Mouse (Mus musculus) regulatory T cell (primary cell): ENCODE measurements around the gene Rfc2.

ENCODE experiments used
- in situ Hi-C: fragments of 300-600 bp; cut with MboI, MseI; formaldehyde crosslinking; loops from one replicate; pipeline ENCODE4 v1.15.1; 2025; ENCODE audit warnings: high pct_unique_total_duplicates

Gene Rfc2

DNA sequence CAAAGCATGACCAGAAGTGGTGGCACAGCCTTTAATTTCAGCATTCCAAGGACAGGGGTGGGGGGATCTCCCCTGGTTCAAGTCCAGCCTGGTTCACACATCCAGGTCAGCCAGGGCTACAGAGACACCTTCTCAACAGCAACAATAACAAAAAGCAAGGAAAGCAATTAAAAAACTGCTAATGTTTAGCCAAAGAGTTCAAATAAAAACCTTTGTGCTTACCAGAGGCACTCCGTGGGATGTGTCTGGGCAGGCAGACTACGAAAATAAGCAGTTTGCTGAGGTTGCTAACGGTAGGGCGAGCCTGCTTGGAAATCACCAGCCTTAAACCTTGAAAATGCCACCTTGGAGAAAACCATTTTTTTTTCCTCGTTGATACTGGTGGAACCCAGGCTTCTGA is at the start of gene Rfc2:
Rfc2 (plus strand) TSS at position 221 of the 400 bp plus-strand sequence.
- in situ Hi-C loops = no loop called here

DNA sequence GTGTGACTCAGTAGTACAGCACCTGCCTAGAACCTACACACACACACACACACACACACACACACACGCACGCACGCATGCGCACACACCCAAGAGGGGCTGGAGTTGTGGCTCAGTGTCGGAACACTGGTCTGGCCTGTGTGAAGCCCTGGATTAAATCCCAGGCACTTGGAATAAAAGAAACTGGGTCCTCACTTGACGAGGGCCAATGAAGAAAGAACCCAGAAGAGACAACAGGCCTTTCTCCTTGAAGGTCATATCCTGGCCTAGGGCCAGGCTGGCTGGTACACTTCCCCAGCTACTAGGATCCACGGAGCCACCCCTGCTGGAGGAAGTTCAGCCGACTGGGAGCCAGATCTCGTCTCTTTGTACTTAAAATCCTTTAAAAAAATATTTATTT is 49.6 kb upstream of the Rfc2 start:
- in situ Hi-C loops = no loop called here

DNA sequence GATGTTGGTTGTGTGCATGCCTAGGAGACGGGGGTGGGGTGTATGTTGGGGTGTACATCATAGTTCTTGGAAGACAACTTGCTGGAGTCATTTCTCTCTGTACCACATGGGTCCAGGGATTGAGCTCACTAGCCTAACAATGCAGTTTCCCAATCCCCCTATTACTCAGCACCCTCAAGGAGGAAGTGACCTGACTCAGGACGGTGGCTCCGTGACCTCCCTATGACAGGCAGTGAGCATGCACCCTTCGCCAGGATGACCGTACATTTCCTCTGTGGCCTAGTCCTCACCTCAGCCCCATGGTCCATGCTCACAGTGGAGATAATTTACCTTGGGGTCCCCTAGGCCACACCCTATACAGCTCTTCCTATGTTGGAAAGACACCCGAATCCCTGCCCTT is 48.7 kb upstream of the Rfc2 start:
- in situ Hi-C loops = no loop called here

DNA sequence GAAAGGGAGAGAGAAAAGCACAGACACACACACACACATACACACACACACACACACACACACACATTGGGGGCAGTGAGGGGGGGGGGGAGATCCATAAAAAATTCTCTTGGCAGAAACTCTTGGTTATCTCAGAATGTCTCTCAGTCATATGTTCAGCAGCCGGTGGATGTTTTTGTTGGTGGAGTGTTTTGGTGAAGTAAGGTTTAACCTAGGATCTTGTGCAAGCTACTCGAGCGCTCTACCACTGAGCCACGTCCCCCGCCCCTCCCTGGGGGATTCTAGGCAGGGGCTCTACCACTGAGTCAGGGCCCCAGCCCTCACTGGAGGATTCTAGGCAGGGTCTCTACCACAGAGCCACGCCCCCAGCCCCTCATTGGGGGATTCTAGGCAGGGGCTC is 45.1 kb upstream of the Rfc2 start:
- in situ Hi-C loops = no loop called here

DNA sequence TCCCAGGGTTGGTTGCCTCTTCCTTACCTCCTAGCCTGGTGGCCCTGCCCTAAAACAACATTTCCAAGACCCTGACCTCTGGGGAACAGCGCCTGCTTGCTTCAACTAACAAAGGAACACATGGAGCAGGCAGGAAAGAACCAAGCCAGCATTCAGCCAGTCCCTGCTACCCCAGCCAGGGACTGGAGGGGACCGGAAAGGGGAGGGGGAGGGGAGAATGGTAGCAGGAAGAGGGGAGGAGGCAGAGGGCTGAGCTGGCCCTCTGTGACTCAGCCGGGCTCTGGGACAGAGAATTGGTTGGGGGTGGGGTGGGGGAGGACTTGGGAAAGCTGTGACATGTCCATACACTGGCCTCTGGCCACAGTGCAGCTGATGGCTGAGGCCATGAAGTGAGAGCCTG is 41.3 kb upstream of the Rfc2 start:
- in situ Hi-C loops = no loop called here

DNA sequence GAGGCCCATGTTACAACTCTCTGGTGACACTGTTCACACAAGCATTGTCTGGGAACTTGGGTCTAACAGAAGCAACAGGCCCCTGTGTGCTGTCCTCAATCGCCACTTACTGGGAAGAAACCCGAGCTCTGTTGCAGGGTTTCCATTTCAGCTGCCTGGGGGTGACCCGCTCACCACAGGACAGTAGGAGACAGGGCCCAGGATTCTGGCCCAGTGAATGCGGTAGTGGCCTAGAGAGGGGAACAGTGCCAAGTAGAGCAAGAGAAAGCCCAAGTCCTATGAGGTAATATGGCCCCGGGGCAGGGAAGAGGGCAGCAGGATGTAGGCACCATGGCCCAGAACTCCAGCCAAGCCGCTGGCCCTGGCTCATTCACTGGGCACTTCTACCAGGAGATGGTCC is 40.3 kb upstream of the Rfc2 start:
- in situ Hi-C loops = no loop called here

DNA sequence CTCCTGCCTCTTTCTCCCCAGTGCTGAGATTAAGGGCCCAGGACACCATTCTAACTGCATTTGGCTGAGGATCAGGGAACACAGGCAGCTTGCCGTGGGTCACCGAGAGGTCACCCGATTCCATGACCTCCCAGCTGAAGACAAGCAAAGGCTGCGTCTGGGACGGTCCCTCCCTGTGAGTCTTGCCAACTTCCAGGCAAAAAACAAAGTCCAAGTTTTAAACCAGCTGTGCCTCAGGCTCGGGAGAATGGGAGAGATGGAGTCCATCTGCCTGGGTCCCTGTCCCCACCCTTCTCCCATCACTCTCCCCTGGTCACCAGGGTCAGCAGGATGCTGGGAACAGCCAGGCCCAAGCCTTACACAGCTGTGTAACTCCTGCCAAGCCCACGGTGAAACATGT is 39.5 kb upstream of the Rfc2 start:
- in situ Hi-C loops = no loop called here

DNA sequence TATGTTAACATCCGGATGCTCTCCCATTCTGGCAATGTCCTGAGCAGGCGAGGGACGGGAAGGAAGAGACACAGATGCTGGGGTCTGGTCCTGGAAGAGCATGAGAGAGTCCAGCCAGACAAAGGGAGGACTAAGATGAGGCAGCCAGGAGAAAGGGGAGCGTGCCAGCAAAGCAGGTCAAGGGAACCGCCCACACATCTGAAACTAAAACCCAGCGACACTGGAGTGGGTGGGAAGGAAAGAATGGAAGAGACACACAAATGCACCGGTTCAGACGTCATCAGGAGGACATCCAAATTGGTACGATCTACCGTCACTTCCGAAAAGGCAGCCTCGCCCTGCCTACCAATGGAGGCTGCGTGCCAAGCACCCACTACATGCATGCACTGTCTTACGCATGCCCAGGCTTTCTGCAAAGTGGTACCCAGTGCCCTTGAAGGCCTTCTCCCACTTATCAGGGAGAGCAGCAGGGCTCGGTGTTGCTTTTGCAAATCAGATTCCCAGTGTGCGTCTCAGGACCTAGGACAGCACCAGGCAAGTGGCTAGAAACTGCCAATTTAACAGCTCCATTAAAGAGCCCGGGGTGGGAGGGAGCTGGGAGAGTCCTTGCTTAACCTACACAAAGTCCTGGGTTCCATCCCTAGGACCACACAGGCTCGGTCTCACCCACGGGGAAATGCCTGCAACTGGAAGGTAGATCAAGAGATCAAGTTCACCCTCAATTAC is 36.5 kb upstream of the Rfc2 start:
- in situ Hi-C loops = no loop called here

DNA sequence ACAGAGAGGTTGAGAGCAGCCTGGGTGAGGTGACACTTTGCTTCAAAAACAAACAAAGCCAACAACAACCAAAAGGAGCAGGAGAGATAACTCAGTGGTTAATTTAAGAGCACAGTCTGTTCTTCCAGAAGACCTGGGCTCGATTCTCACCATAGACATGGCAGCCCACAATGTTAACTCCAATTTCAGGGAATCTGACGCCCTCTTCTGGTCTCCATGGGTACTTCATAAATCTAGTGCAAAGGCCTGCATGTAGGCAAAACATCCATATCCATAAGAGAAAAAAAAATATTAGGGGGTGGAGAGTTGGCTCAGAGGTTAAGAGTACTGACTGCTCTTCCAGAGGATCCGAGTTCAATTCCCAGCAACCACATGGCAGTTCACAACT is 35.9 kb upstream of the Rfc2 start:
- in situ Hi-C loops = no loop called here

DNA sequence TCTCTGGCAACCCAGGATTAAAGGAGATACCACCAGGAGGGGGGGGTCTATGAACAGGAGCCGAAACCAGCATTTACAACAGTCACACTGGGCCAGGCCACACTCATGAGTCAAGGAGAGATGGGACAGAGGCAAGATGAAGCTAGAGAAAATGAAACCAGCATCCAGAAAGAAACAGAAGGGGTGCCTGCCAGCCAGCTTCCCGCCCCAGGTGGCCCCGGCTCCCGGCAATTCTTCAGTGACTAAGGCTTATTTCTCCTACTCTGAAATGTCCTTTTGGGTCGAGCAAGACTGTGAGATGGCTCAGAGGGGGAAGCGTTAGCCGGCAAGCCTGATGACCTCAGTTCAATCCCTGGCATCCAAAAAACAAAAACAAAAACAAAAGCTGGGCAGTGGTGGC is 34.4 kb upstream of the Rfc2 start:
- in situ Hi-C loops = no loop called here

DNA sequence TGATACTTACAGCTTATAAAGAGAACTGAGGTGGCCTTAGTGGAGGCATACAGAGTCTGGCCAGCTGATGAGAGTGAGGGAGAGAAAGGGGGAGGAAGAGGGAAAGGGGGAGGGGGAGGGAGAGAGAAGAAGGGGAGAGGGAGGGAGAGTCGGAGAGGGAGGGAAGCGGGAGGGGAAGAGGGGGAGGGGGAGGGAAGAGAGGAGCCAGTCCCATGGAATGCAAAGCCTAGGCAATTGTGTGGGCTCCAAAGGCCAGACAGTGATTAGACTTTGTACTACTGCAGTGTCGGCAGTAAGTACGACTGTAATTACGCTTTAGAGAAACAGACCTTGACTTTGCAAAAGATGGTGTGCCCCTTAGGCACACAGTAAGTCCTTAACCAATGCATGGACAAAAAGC is 32.9 kb upstream of the Rfc2 start:
- in situ Hi-C loops = no loop called here

DNA sequence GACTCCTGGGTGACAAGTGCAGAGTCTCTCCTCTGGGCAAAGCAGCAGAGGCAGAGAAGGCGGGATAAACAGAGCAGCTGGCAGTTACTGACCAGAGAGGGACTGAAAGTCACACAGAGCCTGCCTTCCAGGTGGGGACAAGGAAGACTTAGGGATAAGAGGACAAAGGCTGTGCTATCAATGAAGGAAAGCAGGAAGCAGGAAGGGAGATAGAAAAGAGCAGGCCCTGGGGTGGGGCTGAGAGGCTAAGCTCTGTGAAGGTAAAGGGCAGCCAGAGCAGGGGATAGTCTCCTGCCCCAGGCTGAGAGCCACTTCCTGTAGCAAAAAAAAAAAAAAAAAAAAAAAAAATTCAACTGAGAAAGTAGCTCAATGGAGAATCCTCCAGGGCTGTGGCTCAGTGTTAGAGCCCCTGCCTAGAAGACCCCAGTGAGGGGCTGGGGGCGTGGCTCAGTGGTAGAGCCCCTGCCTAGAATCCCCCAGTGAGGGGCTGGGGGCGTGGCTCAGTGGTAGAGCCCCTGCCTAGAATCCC is 31.5 kb upstream of the Rfc2 start:
- in situ Hi-C loops = no loop called here

DNA sequence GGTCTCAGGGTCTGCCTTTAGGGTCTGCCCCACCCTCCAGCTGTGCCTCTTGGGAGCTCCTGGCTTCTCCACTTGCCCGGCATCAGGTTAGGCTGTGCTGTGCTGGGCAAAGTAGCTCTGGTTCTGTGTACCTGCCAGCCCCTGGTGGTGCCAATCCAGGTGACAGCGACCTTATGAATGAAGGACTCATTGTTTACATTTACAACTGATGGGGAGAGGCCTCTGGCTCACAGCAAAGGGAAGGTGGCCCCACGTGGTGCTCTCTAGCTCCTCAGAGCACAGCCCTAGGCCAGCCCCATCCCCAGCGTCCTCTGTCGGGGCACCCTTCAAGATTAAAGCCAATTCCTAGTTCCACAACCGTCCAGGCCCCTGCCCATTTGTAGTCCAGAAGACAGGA is 30.3 kb upstream of the Rfc2 start:
- in situ Hi-C loops = no loop called here

DNA sequence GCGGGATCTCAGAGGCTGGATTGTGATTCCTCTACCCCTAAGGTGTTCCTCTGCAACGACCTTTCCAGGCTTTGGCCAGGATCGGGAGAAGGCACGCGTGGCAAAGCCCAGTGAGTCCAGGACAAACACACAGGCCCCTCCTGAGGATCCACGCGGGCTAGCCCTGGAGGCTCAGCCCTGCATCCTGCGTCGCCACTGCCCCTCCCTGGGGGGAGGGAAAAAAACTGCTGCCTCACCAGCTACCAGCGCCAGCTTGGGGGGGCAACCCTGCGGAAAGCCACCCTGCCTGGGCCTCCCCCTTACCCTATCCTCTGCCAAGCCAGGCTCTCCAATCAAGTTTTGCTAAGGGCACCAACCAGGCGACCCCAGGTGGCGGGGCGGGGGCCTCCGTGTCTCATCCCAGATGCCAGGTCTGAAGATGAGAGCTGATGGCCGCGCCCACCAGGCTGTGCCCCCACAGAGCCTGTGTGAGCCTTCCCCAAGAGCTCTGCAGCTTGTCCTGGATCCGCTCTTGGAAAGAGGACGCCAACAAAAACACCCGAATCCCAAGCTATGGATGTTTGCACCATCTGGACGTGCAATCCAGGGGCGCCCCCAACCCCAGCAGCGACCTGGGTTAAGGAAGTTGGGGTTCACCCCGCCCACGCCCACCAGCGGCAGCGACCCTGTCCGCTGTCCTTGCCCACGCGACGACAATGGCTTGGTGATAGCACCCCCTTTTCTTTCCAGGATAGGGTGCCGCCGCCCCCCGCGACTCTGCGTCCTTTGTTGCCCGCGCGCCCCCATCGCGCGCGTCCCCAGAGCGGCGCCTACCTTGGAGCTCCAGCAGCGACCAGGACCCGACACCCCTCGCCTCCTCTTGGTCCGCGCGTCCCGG is 29.7 kb upstream of the Rfc2 start:
- in situ Hi-C loops = no loop called here

DNA sequence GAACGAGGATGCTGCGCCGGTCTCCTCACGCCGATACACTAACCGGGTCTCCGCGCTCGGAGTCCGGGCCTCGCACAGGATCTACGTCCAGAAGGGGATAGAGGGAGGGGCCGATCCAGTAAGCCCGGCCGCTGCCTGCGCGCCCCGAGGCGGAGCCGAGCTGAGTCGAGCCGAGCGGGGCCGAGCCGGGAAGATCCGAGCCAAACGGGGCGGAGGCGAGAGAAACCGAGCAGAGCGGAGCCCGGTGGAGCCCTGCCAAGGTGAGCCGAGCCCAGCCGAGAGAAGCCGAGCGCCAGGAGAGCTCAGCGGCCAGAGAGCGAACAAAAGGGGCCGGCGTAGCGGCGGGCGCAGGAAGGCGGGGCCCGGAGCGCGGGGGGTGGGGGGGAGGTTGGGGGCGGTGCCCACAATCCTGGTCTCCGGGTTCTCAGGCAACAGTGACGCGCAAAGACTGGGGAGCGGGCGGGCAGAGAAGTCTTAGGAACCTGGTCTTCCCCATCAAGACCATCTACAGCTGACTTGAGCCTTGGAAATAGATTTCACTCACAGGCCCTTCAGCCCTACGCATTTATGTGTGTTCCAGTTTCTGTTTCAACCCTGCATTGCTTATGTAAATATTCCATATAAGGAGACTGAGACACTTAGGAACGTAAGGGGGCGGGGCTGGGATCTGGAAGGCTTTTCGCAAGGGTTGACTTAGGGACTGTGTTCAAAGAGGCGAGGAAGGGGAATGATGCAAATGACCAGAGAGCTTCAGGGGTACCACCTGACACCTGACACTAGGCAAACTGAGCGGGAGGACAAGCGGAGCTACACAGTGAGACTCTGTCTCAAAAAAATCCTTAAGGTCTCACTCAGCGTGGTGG is 28.8 kb upstream of the Rfc2 start, which contains the start of gene Clip2:
Clip2 (minus strand) TSS at position 325 of the 863 bp plus-strand sequence.
- in situ Hi-C loops = no loop called here

DNA sequence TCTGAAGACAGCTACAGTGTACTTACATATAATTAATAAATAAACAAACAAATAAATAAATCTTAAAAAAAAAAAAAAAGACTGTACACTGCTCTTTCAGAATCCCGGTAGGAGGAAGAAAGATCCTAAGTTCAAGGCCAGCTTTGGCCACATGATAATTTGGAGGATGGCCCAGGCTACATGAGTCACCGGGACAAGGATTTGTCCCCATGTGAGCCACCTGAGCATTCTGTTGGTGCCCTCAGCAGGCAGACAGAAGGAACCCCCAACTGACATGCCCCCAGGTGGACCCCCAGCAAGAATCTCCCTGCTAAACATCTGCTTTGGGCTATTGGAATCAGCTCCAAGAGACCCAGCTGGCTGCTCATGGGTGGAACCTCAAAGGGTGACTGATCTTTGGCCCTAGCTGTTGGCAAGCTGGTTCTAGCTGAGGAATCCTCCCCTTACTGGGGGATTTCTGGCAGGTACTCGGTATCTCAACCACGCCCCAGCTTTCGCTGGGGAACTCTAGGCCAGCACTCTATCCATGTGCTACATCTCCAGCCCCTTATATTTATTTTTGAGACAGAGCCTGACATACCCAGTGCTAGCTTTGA is 27.1 kb upstream of the Rfc2 start:
- in situ Hi-C loops = no loop called here

DNA sequence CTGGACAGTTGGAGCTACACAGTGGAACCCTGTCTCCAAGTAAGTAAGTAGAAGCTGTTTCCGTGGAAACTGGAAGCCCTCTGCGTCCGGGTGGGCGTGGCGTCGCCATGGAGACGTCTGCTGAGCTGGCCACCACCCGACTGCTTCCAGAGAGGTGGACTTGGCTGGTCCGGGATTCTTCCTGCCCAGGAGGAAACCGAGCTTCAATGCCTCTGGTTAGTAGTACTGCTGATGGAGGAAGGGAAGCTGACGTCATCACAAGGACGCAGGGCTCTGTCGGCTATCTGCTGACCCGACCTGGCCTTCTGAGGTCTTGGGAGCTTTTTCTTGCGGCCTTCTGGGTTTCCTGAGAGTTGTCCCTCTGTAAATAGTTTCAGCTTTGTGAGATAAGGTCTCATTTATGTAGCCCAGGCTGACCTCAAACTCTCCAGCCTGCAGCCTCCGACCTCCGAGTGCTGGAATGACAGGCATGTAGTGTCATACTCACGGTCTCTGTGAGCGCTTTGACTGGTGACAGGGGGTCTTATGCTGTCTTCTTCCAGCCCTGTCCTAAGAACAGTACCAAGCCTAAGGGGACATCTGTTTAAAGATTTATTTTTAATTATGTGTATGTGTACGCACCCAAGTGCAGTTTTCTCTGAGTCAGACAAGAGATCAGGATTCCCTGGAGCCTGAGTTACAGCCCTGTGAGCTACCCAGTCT is 25.6 kb upstream of the Rfc2 start:
- in situ Hi-C loops = no loop called here

DNA sequence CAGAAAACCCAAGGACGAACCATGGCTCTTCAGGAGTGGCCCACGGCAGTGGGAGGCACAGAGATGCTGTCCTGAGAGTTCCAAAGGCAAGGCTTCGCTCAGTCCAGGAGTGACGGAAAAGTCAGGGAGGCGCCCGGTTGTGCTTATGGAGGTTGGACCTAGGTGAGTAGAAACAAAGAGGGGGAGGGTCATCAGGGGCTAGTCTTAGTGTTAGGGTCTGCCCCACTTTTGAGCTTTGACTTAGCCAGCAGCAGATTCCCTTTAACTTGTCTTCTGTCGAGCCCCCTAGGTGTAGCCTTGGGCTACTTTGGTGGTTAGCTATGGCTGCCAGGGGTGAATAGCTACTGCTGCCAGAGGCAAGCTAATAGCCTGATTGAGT is 21.1 kb upstream of the Rfc2 start, which contains the start of gene Syna:
Syna (minus strand) TSS at position 101 of the 379 bp plus-strand sequence.
- in situ Hi-C loops = no loop called here

DNA sequence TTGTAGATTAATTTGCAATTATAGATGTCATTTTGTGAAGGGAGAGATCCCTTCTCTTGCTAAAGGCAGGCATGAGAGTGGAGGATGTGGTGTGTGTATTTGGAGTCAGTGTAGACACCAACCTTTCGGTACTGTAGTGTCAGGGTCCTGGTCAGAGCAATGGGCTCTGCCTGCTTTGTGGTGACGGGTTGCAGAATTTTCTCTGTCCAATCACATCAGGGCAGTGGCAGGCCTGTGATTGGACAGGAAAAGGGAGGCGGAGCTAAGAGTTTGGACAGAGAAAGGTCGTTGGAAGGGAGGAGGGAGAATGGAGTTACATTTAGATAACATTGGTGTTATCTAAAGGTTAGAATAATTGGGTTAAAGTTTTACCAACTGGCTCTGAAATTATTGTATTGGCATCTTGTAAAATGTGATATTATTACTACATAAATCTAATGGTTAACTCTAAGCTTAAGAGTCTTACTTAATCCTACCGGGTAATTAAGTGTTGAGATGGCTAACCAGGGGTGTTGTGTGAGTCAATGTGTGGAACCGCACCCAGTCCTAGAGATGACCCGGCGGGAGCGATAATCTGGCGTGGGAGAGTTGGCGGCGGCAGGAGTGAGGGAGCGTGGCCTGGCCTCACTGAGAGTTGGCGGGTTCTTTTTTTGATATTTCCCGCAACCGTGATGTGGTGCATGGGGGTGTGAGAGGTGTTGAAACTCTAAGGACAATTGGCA is 20.6 kb upstream of the Rfc2 start:
- in situ Hi-C loops = no loop called here

DNA sequence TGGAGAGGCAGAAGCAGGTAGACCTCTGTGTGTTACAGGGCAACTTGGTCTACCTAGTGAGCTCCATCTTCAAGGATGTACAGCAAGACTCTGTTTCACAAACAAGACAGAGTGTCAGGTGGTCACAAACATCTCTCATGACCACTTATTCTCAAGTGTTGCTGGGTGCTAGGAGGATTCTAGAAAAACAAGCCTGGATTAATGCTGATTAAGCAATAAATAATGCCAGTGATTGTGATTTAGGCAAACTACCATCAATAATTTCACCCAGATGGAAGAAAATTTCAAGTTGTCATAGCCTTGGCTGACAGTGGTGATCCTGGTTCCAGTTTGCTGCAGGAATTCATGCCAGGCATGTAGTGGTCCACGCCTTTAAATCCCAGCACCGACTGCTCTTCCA is 16.9 kb upstream of the Rfc2 start:
- in situ Hi-C loops = no loop called here
